Mouse (Mus musculus) heart, embryonic 13.5 days (tissue): ENCODE measurements around the gene Cyp1a1. TPM values are rescaled to one million over a fixed set of nuclear protein-coding genes. Genes with fewer than 3 reads are reported as not detected.

ENCODE experiments used
- ATAC-seq: fragments of 200-750 bp; cut with Nextera tagmentation; 2 replicates; pipeline ENCODE4 v1.8.0; 2017; ENCODE audit warnings: moderate TSS enrichment; ENCODE audit not compliant: insufficient number of reproducible peaks, low FRiP score, low TSS enrichment; ENCODE audit errors: extremely low read depth
- H3K27ac ChIP-seq: fragments of 300-500 bp; sonication (generic); replicated peaks from 2 replicates; pipeline ENCODE4 v1.5.1; 2015; ENCODE audit warnings: moderate library complexity, mild to moderate bottlenecking, inconsistent platforms
- H3K27me3 ChIP-seq: fragments of 300-500 bp; sonication (generic); replicated peaks from 2 replicates; pipeline ENCODE4 v1.6.1; 2015; ENCODE audit warnings: mild to moderate bottlenecking, inconsistent platforms
- H3K36me3 ChIP-seq: fragments of 300-500 bp; sonication (generic); 2 replicates; pipeline ENCODE4 v1.6.1; 2015; ENCODE audit warnings: mild to moderate bottlenecking, inconsistent platforms
- H3K4me1 ChIP-seq: fragments of 300-500 bp; sonication (generic); 2 replicates; pipeline ENCODE4 v1.6.1; 2015; ENCODE audit warnings: inconsistent platforms
- H3K4me2 ChIP-seq: fragments of 300-500 bp; sonication (generic); 2 replicates; pipeline ENCODE4 v1.6.1; 2015; ENCODE audit warnings: inconsistent platforms, mild to moderate bottlenecking, moderate library complexity
- H3K4me3 ChIP-seq: fragments of 300-500 bp; sonication (generic); 2 replicates; pipeline ENCODE4 v1.5.1; 2015; ENCODE audit warnings: moderate library complexity, mild to moderate bottlenecking, inconsistent platforms
- H3K9ac ChIP-seq: fragments of 300-500 bp; sonication (generic); 2 replicates; pipeline ENCODE4 v1.6.1; 2015; ENCODE audit warnings: inconsistent platforms, mild to moderate bottlenecking, moderate library complexity
- H3K9me3 ChIP-seq: fragments of 300-500 bp; sonication (generic); 2 replicates; pipeline ENCODE4 v1.6.1; 2016; ENCODE audit warnings: inconsistent platforms
- WGBS: fragments of 180-500 bp; shearing (Covaris S2); methylation state at CpG from one replicate; pipeline ENCODE4 v1.1.7; 2015; ENCODE audit warnings: mixed read lengths; 5-methylcytosine and 5-hydroxymethylcytosine counted together
- polyA plus RNA-seq: library from polyadenylated mRNA; unstranded; fragments of >200 nt; fragmentation: Nextera tagmentation; extraction: Ambion mirVana; gene quantifications from 2 replicates; pipeline ENCODE4 v1.2.1, GENCODE M21; 2015

Cyp1a1 gene
- polyA plus RNA-seq: not detected in 2 replicates

DNA sequence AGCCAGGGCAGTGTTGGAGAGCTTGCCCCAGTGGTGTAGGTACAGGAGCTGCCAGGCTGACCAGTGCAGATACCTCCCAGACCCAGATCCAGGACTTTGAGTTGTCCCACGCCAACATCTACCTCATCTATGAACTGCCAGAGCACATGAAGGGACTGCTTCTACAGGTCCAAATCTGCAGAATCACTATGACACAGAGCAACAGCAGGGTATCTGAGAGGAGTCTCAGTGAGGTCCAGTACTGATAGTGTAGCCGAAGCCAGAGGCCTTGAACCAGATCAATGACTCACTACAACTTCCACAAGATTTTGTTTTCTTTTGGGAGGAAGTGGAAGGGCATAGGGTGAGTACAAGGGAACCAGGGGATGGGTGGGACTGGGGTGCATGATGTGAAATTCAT is at the start of gene Cyp1a1:
Cyp1a1 (plus strand) TSS at position 178 of the 400 bp plus-strand sequence.
- Histone ChIP-seq H3K4me2 (no peak within 1 kb of the TSS), H3K4me1 (no peaks in the 10 kb centered on the region), H3K36me3 (no peaks in the 10 kb centered on the region), H3K27me3 (peaks cover 7% of the 10 kb centered on the region), H3K4me3 (no peak within 1 kb of the TSS), H3K27ac (no peak within 1 kb of the TSS), H3K9me3 (no peaks in the 10 kb centered on the region), H3K9ac (no peak within 1 kb of the TSS)
- 66% methylated on average over 2 of the region's 2 CpGs for whole genome bisulfite sequencing
- ATAC-seq: no peak

DNA sequence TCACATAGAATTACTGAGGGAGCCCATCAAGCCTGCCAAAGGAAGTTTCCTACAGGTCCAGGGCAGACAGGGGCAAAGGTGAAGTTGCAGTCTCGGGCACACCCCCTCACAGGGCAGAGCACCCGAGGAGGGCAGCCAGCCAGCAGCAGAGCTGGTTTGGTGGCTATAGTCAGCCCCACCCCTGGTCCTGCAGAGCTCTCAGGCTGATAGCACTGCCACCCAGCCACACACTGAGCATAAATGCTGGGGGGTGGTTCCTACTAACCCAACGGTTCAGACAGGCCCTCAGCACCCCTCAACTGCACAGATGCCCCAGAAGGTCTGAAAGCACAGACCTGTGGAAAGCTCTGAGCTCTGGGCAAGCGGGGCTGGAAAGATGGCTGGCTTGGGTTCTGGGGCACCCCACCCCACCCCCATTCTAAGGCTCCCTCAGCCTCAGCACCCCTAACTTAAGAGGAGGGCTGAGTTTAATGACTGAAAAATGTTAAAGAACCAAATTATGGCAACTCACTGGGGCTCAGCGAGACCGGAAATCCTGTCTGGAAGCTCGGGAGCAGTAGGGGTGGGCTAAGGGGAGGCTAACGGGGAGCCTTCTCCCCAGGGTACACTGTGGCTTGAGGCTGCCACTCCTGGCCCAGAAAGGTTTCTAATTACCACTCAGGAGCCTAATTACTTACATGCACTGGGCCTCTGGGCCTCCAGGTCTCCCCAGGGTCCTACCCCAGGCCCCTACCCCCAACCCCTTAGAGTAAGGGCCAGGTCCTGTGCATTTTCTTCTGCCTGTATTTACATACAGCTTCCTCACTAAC is 48.9 kb upstream of the Cyp1a1 start:
- H3K4me3 ChIP-seq: peak overlapping the region; percentile 8; the same call in 1 of the 2 replicates
- 40% methylated on average over 8 of the region's 8 CpGs for WGBS
- H3K4me2 ChIP-seq: peak overlapping the region; percentile 52
- H3K9ac ChIP-seq: peak overlapping the region; percentile 65
- peak overlapping the region; percentile 94 for H3K27ac ChIP-seq
- peaks cover 14% of the 10 kb centered on the region for H3K36me3 ChIP-seq
- no peaks in the 10 kb centered on the region for H3K27me3 ChIP-seq
- peaks cover 80% of the 10 kb centered on the region for H3K4me1 ChIP-seq
- H3K9me3 ChIP-seq: no peaks in the 10 kb centered on the region
- 0 out of 2 replicates have a peak, but pooled peaks have one; percentile 26 for ATAC-seq

DNA sequence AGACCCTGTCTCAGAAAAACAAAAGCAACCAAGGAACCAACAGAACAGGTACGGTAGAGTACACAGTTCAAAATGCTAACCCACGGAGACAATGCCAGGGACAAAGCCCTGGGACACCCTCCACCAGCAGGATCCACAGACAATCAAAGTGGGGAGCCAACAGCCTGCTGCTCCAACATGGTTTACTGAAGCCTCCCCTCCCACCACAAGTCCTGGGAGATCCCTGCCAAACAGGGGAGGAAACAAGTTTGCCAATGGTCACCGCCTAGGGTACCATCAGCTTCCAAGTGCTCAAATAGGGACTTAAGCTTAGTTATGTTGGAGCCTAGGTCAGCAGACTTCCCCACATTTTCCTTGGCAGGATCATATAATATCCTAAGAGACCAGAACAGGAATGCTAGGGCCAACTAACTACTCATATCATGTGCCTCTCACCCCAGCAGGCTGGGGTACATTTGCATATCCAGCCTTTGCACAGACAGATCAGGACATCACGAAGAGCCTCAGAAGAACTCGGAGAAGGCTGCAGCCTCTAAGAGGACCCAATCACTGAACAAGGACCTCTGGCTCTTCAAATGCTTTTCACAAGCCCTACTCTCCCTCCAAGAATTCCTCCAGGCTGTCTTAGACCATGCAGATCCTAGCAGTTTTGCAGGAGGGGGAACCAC is 47.9 kb upstream of the Cyp1a1 start:
- Histone ChIP-seq H3K4me1 (peaks cover 85% of the 10 kb centered on the region), H3K36me3 (peaks cover 14% of the 10 kb centered on the region), H3K4me3 (peak overlapping the region; percentile 37), H3K9ac (peak overlapping the region; percentile 65), H3K4me2 (peak overlapping the region; percentile 67), H3K9me3 (no peaks in the 10 kb centered on the region), H3K27me3 (no peaks in the 10 kb centered on the region), H3K27ac (peak overlapping the region; percentile 75)
- no peak for ATAC-seq
- WGBS: 73% methylated on average over 5 of the region's 5 CpGs

DNA sequence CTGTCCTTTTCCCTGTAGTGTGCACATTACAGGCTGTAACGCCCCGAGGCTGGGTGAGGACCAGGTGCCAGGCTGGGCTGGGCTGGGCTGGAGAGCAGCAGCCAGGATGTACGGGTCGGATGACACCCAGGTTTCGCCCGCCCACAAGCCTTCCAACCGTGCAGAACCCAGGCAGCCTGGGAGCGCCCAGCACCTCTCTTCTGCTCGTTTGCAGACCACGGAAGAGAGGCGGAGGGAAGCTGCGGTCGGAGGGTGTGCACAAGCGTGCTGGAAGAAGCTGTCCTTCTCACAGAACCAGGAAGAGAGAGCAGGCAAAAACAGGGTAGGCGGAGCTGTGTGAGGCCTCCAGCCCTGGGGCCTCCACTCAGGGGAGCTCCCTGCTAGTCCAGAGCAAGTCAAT is 47.3 kb upstream of the Cyp1a1 start:
- H3K27me3 ChIP-seq: no peaks in the 10 kb centered on the region
- peak overlapping the region; percentile 65 for H3K9ac ChIP-seq
- H3K9me3 ChIP-seq: no peaks in the 10 kb centered on the region
- WGBS: 15% methylated on average over 15 of the region's 15 CpGs
- peaks cover 85% of the 10 kb centered on the region for H3K4me1 ChIP-seq
- H3K36me3 ChIP-seq: peaks cover 14% of the 10 kb centered on the region
- peak overlapping the region; percentile 67 for H3K4me2 ChIP-seq
- peak overlapping the region; percentile 75 for H3K27ac ChIP-seq
- ATAC-seq: no peak
- H3K4me3 ChIP-seq: peak overlapping the region; percentile 37

DNA sequence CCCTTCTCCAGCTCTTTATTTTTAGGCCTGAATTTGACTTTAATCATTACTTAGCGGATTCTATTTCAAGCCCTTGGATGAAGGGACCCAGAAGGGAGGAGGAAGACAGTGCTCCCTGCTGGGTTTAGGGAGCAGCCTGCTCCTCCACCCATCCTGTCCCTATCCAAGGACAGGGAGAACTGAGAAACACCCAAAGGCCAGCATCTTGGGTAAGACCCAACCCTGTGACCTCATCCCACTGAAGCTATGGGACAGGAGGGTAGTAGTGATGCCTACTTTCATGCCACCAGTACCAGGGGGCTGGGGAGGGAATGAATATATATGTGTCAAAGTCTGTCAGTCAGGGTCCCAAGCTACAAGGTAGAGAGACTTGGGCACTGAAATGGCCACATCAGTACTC is 46.7 kb upstream of the Cyp1a1 start:
- ATAC-seq: no peak
- Histone ChIP-seq H3K9ac (peak overlapping the region; percentile 65), H3K4me3 (peak overlapping the region; percentile 37; the same call in 1 of the 2 replicates), H3K4me1 (peaks cover 89% of the 10 kb centered on the region), H3K9me3 (no peaks in the 10 kb centered on the region), H3K4me2 (peak overlapping the region; percentile 67), H3K27me3 (no peaks in the 10 kb centered on the region), H3K27ac (peak overlapping the region; percentile 75), H3K36me3 (peaks cover 14% of the 10 kb centered on the region)
- WGBS: 67% methylated on average over 1 of the region's 1 CpGs

DNA sequence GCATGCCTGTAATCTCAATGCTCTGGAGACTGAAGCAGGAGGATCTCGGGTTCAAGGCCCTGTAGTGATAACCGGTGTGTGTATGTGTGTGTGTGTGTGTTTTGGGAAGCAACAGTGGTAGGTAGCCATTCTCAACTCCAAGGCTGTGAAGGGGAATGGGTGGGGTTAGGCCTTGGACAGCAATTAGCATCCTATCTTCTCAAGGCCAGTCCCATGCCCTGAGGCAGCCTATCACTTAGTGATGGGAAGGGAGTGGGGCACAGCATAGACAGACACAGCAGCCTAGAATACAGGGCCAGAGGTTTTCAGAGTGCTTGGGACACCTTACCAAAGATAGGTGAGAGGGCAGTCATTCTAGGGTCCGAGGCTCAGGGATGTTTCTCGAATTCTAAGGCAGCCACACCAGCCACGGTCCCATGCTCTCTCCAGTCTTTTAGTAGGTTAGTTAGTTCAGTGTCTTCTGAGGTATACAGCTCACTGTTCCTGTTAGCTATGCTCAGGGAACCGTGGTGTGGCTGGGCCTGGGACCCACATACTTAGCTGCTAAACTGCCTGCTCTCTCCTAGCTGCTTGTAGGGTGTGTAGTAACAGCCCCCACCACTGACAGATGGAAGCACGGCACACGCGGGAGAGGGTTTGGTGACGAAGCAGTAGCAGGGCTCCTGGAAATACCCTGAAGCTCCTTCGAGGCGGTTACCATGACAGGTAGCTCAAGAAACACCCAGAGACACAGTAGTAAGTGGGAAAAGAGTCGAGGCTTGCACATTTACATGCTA is 45.8 kb upstream of the Cyp1a1 start:
- no peak overlapping the region for H3K4me2 ChIP-seq

DNA sequence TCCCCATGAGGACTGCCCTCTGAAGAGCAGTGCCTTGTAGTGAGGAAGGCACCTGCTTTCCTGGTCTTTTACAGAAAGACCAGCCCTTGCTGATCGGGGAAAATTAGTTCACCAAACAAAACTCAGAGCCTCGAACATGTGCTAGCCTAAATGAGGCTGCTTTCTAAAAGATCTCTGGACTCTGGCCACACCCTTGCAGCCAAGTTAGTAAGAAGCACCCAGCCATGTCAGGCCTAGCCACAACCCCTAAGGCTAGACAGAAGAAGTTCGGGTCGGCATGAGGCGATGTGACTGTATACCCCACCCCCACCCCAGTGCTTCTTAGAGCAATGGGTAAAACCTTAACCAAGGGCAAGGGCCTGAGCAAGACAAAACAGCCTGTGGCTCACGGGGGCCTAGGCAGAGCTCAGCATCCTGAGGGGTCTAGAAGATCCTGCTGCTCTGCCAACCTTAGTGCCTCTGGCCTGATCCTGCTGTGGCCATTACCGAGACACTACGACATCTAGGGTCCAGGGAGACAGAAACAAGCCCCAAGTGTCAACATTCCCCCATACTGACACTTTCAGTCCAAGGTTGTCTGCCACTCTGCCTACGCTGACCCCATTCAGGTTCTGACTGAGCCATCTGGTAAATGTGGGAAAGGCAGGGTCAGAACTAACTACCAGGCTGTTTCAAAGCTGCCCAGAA is 44.4 kb upstream of the Cyp1a1 start:
- peaks cover 14% of the 10 kb centered on the region for H3K36me3 ChIP-seq
- no peaks in the 10 kb centered on the region for H3K9me3 ChIP-seq
- H3K4me3 ChIP-seq: peak overlapping the region; percentile 93
- peaks cover 67% of the 10 kb centered on the region for H3K4me1 ChIP-seq
- H3K4me2 ChIP-seq: peak overlapping the region; percentile 97
- H3K27me3 ChIP-seq: no peaks in the 10 kb centered on the region
- ATAC-seq: no peak
- WGBS: 69% methylated on average over 9 of the region's 9 CpGs
- H3K27ac ChIP-seq: no peak overlapping the region
- peak overlapping the region; percentile 100 for H3K9ac ChIP-seq

More for the DNA sequence above, 45.8 kb upstream of the Cyp1a1 start:
- H3K4me1 ChIP-seq: peaks cover 81% of the 10 kb centered on the region
- 84% methylated on average over 13 of the region's 13 CpGs for WGBS
- no peaks in the 10 kb centered on the region for H3K27me3 ChIP-seq
- H3K4me3 ChIP-seq: no peak overlapping the region
- no peaks in the 10 kb centered on the region for H3K9me3 ChIP-seq
- H3K27ac ChIP-seq: no peak overlapping the region
- H3K36me3 ChIP-seq: peaks cover 14% of the 10 kb centered on the region
- H3K9ac ChIP-seq: no peak overlapping the region; the same call in 1 of the 2 replicates
- no peak for ATAC-seq

DNA sequence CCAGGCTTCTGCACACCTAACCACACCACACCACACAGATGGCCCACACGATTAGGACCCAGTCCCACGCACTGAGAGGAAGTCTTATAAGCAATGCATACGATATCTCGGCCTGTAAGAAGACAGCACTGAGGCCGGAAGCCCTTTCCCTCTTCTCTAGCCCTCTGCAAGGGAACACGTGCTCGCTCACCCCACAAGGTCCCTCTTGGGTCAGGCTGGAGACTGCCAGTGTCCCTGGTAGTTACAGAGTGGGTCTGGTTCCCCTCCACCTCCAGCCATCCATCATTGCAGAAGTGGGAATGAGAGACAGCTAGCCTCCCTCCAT is 43.9 kb upstream of the Cyp1a1 start:
- H3K27ac ChIP-seq: 0 out of 2 replicates have a peak overlapping the region, but pooled peaks have one; percentile 97

DNA sequence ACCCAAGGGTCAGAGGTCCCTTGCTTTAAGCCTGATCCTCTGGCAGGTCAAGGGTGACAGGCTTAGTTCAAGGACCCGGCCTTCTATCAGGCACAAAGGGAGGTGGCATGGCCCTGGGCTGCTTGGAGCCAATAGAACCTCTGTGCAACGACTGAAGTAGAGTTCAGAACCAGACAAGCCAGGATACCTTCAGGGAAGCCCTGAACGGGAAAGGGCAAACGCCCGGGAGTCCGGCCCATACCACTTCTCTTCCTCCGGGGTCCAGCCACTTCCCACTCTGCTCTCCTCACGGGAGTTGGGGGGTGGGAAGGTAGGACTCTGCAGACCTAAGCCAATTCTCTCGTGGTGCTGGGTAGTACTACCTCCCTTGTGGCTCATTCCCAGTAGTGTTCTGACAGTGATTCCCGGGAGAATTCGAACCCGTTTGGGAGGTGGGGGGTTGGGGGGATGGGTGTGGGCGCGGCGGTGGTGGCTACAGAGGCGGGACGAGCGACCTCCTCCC is 43.2 kb upstream of the Cyp1a1 start:
- Histone ChIP-seq H3K36me3 (peaks cover 14% of the 10 kb centered on the region), H3K27me3 (no peaks in the 10 kb centered on the region), H3K4me3 (peak overlapping the region; percentile 93), H3K9ac (peak overlapping the region; percentile 100), H3K9me3 (no peaks in the 10 kb centered on the region), H3K4me2 (peak overlapping the region; percentile 97), H3K27ac (peak overlapping the region; percentile 97), H3K4me1 (peaks cover 55% of the 10 kb centered on the region)
- ATAC-seq: no peak
- under 1% methylated on average over 18 of the region's 18 CpGs for WGBS

More for the DNA sequence above, 43.9 kb upstream of the Cyp1a1 start:
- 54% methylated on average over 7 of the region's 7 CpGs for WGBS
- no peaks in the 10 kb centered on the region for H3K9me3 ChIP-seq
- H3K9ac ChIP-seq: peak overlapping the region; percentile 100
- H3K27me3 ChIP-seq: no peaks in the 10 kb centered on the region
- ATAC-seq: no peak
- peak overlapping the region; percentile 93 for H3K4me3 ChIP-seq
- peak overlapping the region; percentile 97 for H3K4me2 ChIP-seq
- peaks cover 14% of the 10 kb centered on the region for H3K36me3 ChIP-seq
- peaks cover 62% of the 10 kb centered on the region for H3K4me1 ChIP-seq

DNA sequence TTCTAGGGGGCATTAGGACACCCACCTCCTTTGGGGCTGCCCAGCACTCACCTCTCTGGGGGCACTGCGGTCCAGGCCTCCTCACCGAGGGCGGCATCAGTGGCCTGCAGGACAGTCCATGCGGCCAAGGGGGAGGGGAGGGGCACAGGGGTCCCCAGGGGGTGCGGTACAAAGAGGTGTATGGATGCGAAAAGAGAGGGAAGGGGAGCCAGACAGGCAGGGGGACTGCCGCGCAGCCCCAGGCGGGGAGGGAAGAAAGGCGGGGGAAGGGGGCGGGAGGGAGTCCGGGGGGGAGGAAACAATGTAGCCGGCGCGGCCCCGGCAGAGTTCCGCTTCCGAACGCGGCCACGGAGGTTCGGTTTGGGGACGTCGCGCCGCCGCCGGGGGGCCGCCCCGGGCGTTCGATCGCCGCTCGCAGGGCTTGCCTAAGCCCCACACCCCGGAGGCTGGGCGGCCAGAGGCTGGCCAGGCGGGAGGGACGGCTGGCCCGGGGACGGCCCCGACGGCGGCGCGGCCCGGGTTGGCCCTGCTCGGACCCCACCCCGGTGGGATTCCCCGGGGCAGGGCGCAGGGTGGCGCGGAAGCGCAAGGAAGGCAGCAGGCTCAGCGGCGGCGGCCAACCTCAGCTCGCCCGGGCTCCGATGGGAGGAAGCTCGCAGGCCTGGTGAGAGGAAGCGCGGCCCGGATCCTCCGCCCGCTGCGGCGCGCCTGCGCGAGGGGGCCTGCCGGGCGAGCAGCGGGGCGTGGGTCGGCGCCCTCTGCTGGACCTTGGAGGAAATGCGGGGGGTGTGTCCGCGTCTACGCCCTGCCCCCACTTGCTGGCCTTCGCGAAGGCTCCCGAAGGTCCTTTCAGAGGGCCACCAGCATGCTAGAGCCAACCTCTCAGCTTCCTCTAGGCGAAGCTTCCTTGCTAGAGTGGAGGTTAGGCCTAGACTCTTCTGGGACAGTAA is 42.5 kb upstream of the Cyp1a1 start:
- WGBS: under 1% methylated on average over 75 of the region's 85 CpGs
- Histone ChIP-seq H3K4me3 (peak overlapping the region; percentile 93), H3K4me1 (peaks cover 48% of the 10 kb centered on the region), H3K27me3 (no peaks in the 10 kb centered on the region), H3K9me3 (no peaks in the 10 kb centered on the region), H3K4me2 (peak overlapping the region; percentile 97), H3K36me3 (peaks cover 14% of the 10 kb centered on the region), H3K9ac (peak overlapping the region; percentile 100), H3K27ac (peak overlapping the region; percentile 97)
- ATAC-seq: peak; percentile 75
